Mouse (Mus musculus): ENCODE measurements around the gene Casp6. TPM values are rescaled to one million over a fixed set of nuclear protein-coding genes. Genes with fewer than 3 reads are reported as not detected.

Gene Casp6
- polyA plus RNA-seq, 1 experiment from 2014 or later: 102 TPM

GRCm38 (mm10) chr3:129892003-129892402 is 9.2 kb upstream of the Casp6 start:
- no peak for ATAC-seq (ENCODE audit: insufficient number of reproducible peaks, insufficient read depth, low FRiP score, low TSS enrichment)
- Histone ChIP-seq H3K4me1 (no peaks in the 10 kb centered on the region), H3K27me3 (no peaks in the 10 kb centered on the region), H3K27ac (no peak overlapping the region), H3K4me2 (replicated peaks) (no peak overlapping the region), H3K4me3 (no peak overlapping the region), H3K9ac (no peak overlapping the region), H3K36me3 (no peaks in the 10 kb centered on the region; the same call in 1 of the 2 replicates), H3K9me3 (no peaks in the 10 kb centered on the region)
- WGBS: 79% methylated on average over 5 of the region's 5 CpGs

GRCm38 (mm10) chr3:129893143-129893542 is 8.1 kb upstream of the Casp6 start:
- ATAC-seq (ENCODE audit: insufficient number of reproducible peaks, insufficient read depth, low FRiP score, low TSS enrichment): no peak
- no peak overlapping the region for H3K4me3 ChIP-seq
- H3K4me2 ChIP-seq (replicated peaks): no peak overlapping the region
- H3K4me1 ChIP-seq: no peaks in the 10 kb centered on the region
- WGBS: 91% methylated on average over 3 of the region's 3 CpGs
- no peak overlapping the region for H3K27ac ChIP-seq
- H3K9me3 ChIP-seq: no peaks in the 10 kb centered on the region
- H3K9ac ChIP-seq: no peak overlapping the region
- no peaks in the 10 kb centered on the region for H3K27me3 ChIP-seq
- no peaks in the 10 kb centered on the region; the same call in 1 of the 2 replicates for H3K36me3 ChIP-seq

GRCm38 (mm10) chr3:129896591-129896990 is 4.6 kb upstream of the Casp6 start:
- H3K27me3 ChIP-seq: no peaks in the 10 kb centered on the region
- H3K27ac ChIP-seq: no peak overlapping the region
- no peak for ATAC-seq (ENCODE audit: insufficient number of reproducible peaks, insufficient read depth, low FRiP score, low TSS enrichment)
- H3K9ac ChIP-seq: no peak overlapping the region
- no peaks in the 10 kb centered on the region for H3K9me3 ChIP-seq
- WGBS: 54% methylated on average over 6 of the region's 6 CpGs
- no peaks in the 10 kb centered on the region for H3K36me3 ChIP-seq
- no peak overlapping the region for H3K4me3 ChIP-seq
- H3K4me2 ChIP-seq (replicated peaks): no peak overlapping the region
- H3K4me1 ChIP-seq: 0 out of 2 replicates have a peak, but pooled peaks cover 4% of the 10 kb centered on the region

GRCm38 (mm10) chr3:129898886-129899285 is 2.3 kb upstream of the Casp6 start:
- H3K4me1 ChIP-seq: peaks cover 15% of the 10 kb centered on the region
- no peak overlapping the region for H3K9ac ChIP-seq
- no peak overlapping the region for H3K4me3 ChIP-seq
- no peaks in the 10 kb centered on the region for H3K36me3 ChIP-seq
- no peak for ATAC-seq (ENCODE audit: insufficient number of reproducible peaks, insufficient read depth, low FRiP score, low TSS enrichment)
- 67% methylated on average over 4 of the region's 4 CpGs for WGBS
- H3K27ac ChIP-seq: no peak overlapping the region
- no peaks in the 10 kb centered on the region for H3K27me3 ChIP-seq
- H3K9me3 ChIP-seq: no peaks in the 10 kb centered on the region
- no peak overlapping the region for H3K4me2 ChIP-seq (replicated peaks)

- H3K9me3 ChIP-seq: no peaks in the 10 kb centered on the region
- H3K9ac ChIP-seq: no peak overlapping the region
- no peak overlapping the region for H3K27ac ChIP-seq
- H3K36me3 ChIP-seq: peaks cover 4% of the 10 kb centered on the region; the same call in 1 of the 2 replicates
- H3K4me3 ChIP-seq: no peak overlapping the region
- H3K4me1 ChIP-seq: peaks cover 15% of the 10 kb centered on the region
- no peak for ATAC-seq (ENCODE audit: insufficient number of reproducible peaks, insufficient read depth, low FRiP score, low TSS enrichment)
- H3K4me2 ChIP-seq (replicated peaks): no peak overlapping the region
- WGBS: 89% methylated on average over 3 of the region's 3 CpGs
- H3K27me3 ChIP-seq: no peaks in the 10 kb centered on the region
These were observed 2.1 kb downstream of the Casp6 start for GRCm38 (mm10) chr3:129903369-129903768.

- no peaks in the 10 kb centered on the region for H3K9me3 ChIP-seq
- peaks cover 15% of the 10 kb centered on the region for H3K4me1 ChIP-seq
- H3K36me3 ChIP-seq: peaks cover 9% of the 10 kb centered on the region
- H3K27me3 ChIP-seq: no peaks in the 10 kb centered on the region
- no peak overlapping the region for H3K27ac ChIP-seq
- ATAC-seq (ENCODE audit: insufficient number of reproducible peaks, insufficient read depth, low FRiP score, low TSS enrichment): no peak
- 89% methylated on average over 8 of the region's 8 CpGs for WGBS
- H3K4me2 ChIP-seq (replicated peaks): no peak overlapping the region
- no peak overlapping the region for H3K4me3 ChIP-seq
- no peak overlapping the region for H3K9ac ChIP-seq
These were observed 2.6 kb downstream of the Casp6 start for GRCm38 (mm10) chr3:129903866-129904265.

- H3K9ac ChIP-seq: no peak overlapping the region
- H3K36me3 ChIP-seq: peaks cover 16% of the 10 kb centered on the region
- ATAC-seq (ENCODE audit: insufficient number of reproducible peaks, insufficient read depth, low FRiP score, low TSS enrichment): no peak
- H3K4me3 ChIP-seq: no peak overlapping the region
- H3K4me2 ChIP-seq (replicated peaks): no peak overlapping the region
- no peak overlapping the region for H3K27ac ChIP-seq
- no peaks in the 10 kb centered on the region for H3K27me3 ChIP-seq
- H3K4me1 ChIP-seq: peaks cover 15% of the 10 kb centered on the region
- WGBS: 87% methylated on average over 7 of the region's 7 CpGs
- no peaks in the 10 kb centered on the region for H3K9me3 ChIP-seq
These were observed 3.3 kb downstream of the Casp6 start for GRCm38 (mm10) chr3:129904381-129905132.

- H3K27ac ChIP-seq: no peak overlapping the region
- 89% methylated on average over 14 of the region's 14 CpGs for WGBS
- no peak overlapping the region for H3K4me3 ChIP-seq
- no peaks in the 10 kb centered on the region for H3K27me3 ChIP-seq
- peaks cover 57% of the 10 kb centered on the region for H3K36me3 ChIP-seq
- H3K4me2 ChIP-seq (replicated peaks): no peak overlapping the region
- no peak overlapping the region for H3K9ac ChIP-seq
- no peak for ATAC-seq (ENCODE audit: insufficient number of reproducible peaks, insufficient read depth, low FRiP score, low TSS enrichment)
- no peaks in the 10 kb centered on the region for H3K9me3 ChIP-seq
- no peaks in the 10 kb centered on the region for H3K4me1 ChIP-seq
These were observed 10.8 kb downstream of the Casp6 start for GRCm38 (mm10) chr3:129912025-129912424.

GRCm38 (mm10) chr3:129913241-129913640 is 12.0 kb downstream of the Casp6 start:
- H3K4me1 ChIP-seq: no peaks in the 10 kb centered on the region
- no peak for ATAC-seq (ENCODE audit: insufficient number of reproducible peaks, insufficient read depth, low FRiP score, low TSS enrichment)
- H3K9me3 ChIP-seq: no peaks in the 10 kb centered on the region
- H3K4me3 ChIP-seq: no peak overlapping the region
- H3K27me3 ChIP-seq: no peaks in the 10 kb centered on the region
- no peak overlapping the region for H3K27ac ChIP-seq
- H3K9ac ChIP-seq: no peak overlapping the region
- no peak overlapping the region for H3K4me2 ChIP-seq (replicated peaks)
- WGBS: 94% methylated on average over 13 of the region's 13 CpGs
- peaks cover 56% of the 10 kb centered on the region for H3K36me3 ChIP-seq

GRCm38 (mm10) chr3:129917424-129917823 is 16.2 kb downstream of the Casp6 start:
- Histone ChIP-seq H3K27me3 (no peaks in the 10 kb centered on the region), H3K4me2 (replicated peaks) (no peak overlapping the region), H3K4me3 (no peak overlapping the region), H3K36me3 (peaks cover 19% of the 10 kb centered on the region), H3K4me1 (no peaks in the 10 kb centered on the region), H3K27ac (no peak overlapping the region), H3K9me3 (no peaks in the 10 kb centered on the region), H3K9ac (no peak overlapping the region)
- ATAC-seq (ENCODE audit: insufficient number of reproducible peaks, insufficient read depth, low FRiP score, low TSS enrichment): no peak
- WGBS: 71% methylated on average over 3 of the region's 3 CpGs

GRCm38 (mm10) chr3:129918434-129918833 is 17.2 kb downstream of the Casp6 start:
- H3K27ac ChIP-seq: no peak overlapping the region
- H3K4me1 ChIP-seq: no peaks in the 10 kb centered on the region
- no peaks in the 10 kb centered on the region for H3K27me3 ChIP-seq
- H3K9me3 ChIP-seq: no peaks in the 10 kb centered on the region
- no peak overlapping the region for H3K4me2 ChIP-seq (replicated peaks)
- H3K36me3 ChIP-seq: peaks cover 11% of the 10 kb centered on the region
- no peak overlapping the region for H3K4me3 ChIP-seq
- H3K9ac ChIP-seq: no peak overlapping the region
- WGBS: 13% methylated on average over 13 of the region's 13 CpGs
- ATAC-seq (ENCODE audit: insufficient number of reproducible peaks, insufficient read depth, low FRiP score, low TSS enrichment): no peak

- ATAC-seq (ENCODE audit: insufficient number of reproducible peaks, insufficient read depth, low FRiP score, low TSS enrichment): no peak
These were observed 22.4 kb downstream of the Casp6 start for GRCm38 (mm10) chr3:129923581-129923980.

More at GRCm38 (mm10) chr3:129923581-129923980, 22.4 kb downstream of the Casp6 start:
- Histone ChIP-seq H3K36me3 (no peaks in the 10 kb centered on the region), H3K27ac (no peak overlapping the region), H3K4me1 (no peaks in the 10 kb centered on the region), H3K9me3 (no peaks in the 10 kb centered on the region), H3K9ac (no peak overlapping the region), H3K4me3 (no peak overlapping the region), H3K27me3 (no peaks in the 10 kb centered on the region), H3K4me2 (replicated peaks) (no peak overlapping the region)
- WGBS: 84% methylated on average over 7 of the region's 7 CpGs
